Mouse (Mus musculus): ENCODE measurements around the gene Ndp. TPM values are rescaled to one million over a fixed set of nuclear protein-coding genes. Genes with fewer than 3 reads are reported as not detected.

The Ndp gene
- not detected in 2 replicates for polyA plus RNA-seq (2012; ENCODE audit: low replicate concordance)

GRCm38 (mm10) chrX:16911241-16911873, at the start of gene Ndp:
Gene Ndp, minus strand, starts transcription at chrX:16911774.

Other genes starting within 250 kb of the Ndp start
- gene Maob, start 94.4 kb downstream of the Ndp start, polyA plus RNA-seq (2012; ENCODE audit: low replicate concordance): not detected in 2 replicates

Measured in leukemia stem cell, adult 10-12 weeks (primary cell).